In the genomic region with DNA sequence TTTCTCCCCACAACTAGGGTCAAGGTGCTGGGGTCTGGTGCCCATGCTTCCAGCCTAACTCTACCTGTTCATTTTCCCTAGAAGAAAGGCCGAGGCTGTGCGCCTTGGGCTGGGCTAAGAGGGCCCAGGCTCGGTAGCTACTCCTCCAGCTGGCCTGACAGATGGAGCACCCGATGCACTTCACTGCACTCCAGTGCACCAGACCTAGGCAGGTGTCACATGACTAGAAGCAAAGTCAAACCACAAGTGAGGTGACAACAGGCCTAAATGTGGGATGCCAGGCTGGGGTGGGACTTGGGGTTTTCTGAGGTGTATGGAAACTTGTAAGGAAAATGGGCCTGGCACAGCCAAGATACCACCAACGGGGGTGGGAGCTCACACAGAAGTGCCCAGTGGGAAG, we compare ENCODE assay signal across 14 mouse cellular contexts. TPM values are rescaled to one million over a fixed set of nuclear protein-coding genes. Genes with fewer than 3 reads are reported as not detected.
A peak's percentile ranks its signal among the peaks of the same experiment; 100 is the strongest.
DNase-seq lines count a peak whose midpoint lies in the region; ATAC-seq and TF ChIP-seq lines count a peak whose summit lies in the region.
"Had no signal": no experiment of that assay in that cellular context is flagged by ENCODE, and none has a peak within 500 bp of the region (broad histone marks: within the 10 kb centered on the region; RNA-seq: fewer than 3 reads in every experiment).

No protein-coding gene starts in this region.

- CTCF ChIA-PET in Patski (lab: Charles Lee), result interaction anchor here (1.5 to 4.4 kb wide), 3 partner anchors 153 to 236 kb away, joined by 4 to 26 read pairs (median 8); no protein-coding TSS in a partner anchor

- H3K4me1 ChIP-seq in heart, adult 2 months (ENCODE audit: control insufficient read depth, insufficient read depth, low read length), result peaks cover 11% of the 10 kb centered on the region
- H3K4me1 ChIP-seq in kidney, postnatal 0 days (replicated peaks; ENCODE audit: insufficient read depth, low read length), result no peaks in the 10 kb centered on the region

- no peak overlapping the region for H3K4me2 ChIP-seq in kidney, postnatal 0 days (ENCODE audit: low read length)
- H3K4me2 ChIP-seq: heart, embryonic 13.5 days; hindbrain, embryonic 13.5 days; liver, embryonic 11.5 days; midbrain, embryonic 11.5 days had no signal

- POLR2A ChIA-PET in Patski (lab: Charles Lee), result interaction anchor here (1.0 to 1.2 kb wide), 2 partner anchors 57 to 89 kb away, joined by 3 to 6 read pairs; a partner anchor contains a TSS

- H3K4me3 ChIP-seq in heart, adult 2 months, result no peak overlapping the region
- H3K4me3 ChIP-seq in kidney, postnatal 0 days (replicated peaks; ENCODE audit: low read depth, low read length), result no peak overlapping the region
- H3K4me3 ChIP-seq: heart, embryonic 13.5 days; hindbrain, embryonic 13.5 days; left cerebral cortex, adult 2 months had no signal

- intact Hi-C loops in heart, adult 2 months (cut with DNase I), result no loop called here
- intact Hi-C loops in heart, postnatal 10 days (cut with DNase I), result loop anchor here (5.0 to 10.0 kb wide), 2 partner anchors 89 to 422 kb away; a partner anchor contains a TSS

- peak overlapping the region; percentile 65 for H3K27ac ChIP-seq in heart, adult 2 months
- H3K27ac ChIP-seq in kidney, postnatal 0 days, result peak overlapping the region; percentile 55
- H3K27ac ChIP-seq: heart, embryonic 13.5 days; hindbrain, embryonic 13.5 days had no signal

- no peaks in the 10 kb centered on the region for H3K27me3 ChIP-seq in heart, adult 2 months (ENCODE audit: control insufficient read depth, insufficient read depth, low read length)
- H3K27me3 ChIP-seq in Patski, result no peaks in the 10 kb centered on the region
- H3K27me3 ChIP-seq in kidney, postnatal 0 days (ENCODE audit: insufficient read depth, low read length), result no peaks in the 10 kb centered on the region
- H3K27me3 ChIP-seq: heart, embryonic 13.5 days; hindbrain, embryonic 13.5 days had no signal

- no peaks in the 10 kb centered on the region for H3K36me3 ChIP-seq in heart, adult 2 months (ENCODE audit: control insufficient read depth, insufficient read depth, low read length)
- peaks cover 16% of the 10 kb centered on the region; the same call in 1 of the 2 replicates for H3K36me3 ChIP-seq in kidney, postnatal 0 days (ENCODE audit: insufficient read depth, low read length)

- TF ChIP-seq POLR2A in heart, adult 2 months (IDR thresholded peaks at IDR 0.05; ENCODE audit: insufficient read depth, low read depth, low read length), result no peak

- no peak for TF ChIP-seq CTCF in heart, adult 2 months (IDR thresholded peaks at IDR 0.05)
- TF ChIP-seq CTCF in Patski (IDR thresholded peaks at IDR 0.05), result no peak
- no peak for TF ChIP-seq CTCF in kidney, postnatal 0 days (IDR thresholded peaks at IDR 0.05; ENCODE audit: low read depth)

- no peak overlapping the region for H3K9ac ChIP-seq in heart, adult 2 months (ENCODE audit: low read depth, low read length)
- no peak overlapping the region for H3K9ac ChIP-seq in kidney, postnatal 0 days (ENCODE audit: low read depth, low read length)

- ATAC-seq in Patski, result peak; percentile 9
- peak; percentile 53 for ATAC-seq in kidney, postnatal 0 days (replicated peaks; ENCODE audit: low FRiP score, low read depth)
- no peak for ATAC-seq in frontal cortex, adult (ENCODE audit: low TSS enrichment)
- ATAC-seq: activated CD4-positive, CD25-positive, alpha-beta regulatory T cell, adult 4 months had no signal

- no peaks in the 10 kb centered on the region for H3K9me3 ChIP-seq in kidney, postnatal 0 days (replicated peaks; ENCODE audit: low read length)
- H3K9me3 ChIP-seq: heart, embryonic 13.5 days; hindbrain, embryonic 13.5 days had no signal

- in situ Hi-C loops in Patski (cut with MboI; ENCODE audit: low pct_unique_long_range_greater_than_20kb), result no loop called here

- WGBS in heart, adult 2 months, result 74% methylated on average over 5 of the region's 5 CpGs
- WGBS in kidney, postnatal 0 days, result 54% methylated on average over 5 of the region's 5 CpGs

- TF ChIP-seq EP300 in heart, adult 2 months (IDR thresholded peaks at IDR 0.05; ENCODE audit: insufficient read depth, low read depth, low read length), result no peak

- no peaks in the 10 kb centered on the region for H3K79me2 ChIP-seq in heart, adult 2 months (replicated peaks; ENCODE audit: control insufficient read depth, insufficient read depth, low read length)

- no peak for DNase-seq in heart, adult 2 months
- DNase-seq in heart, postnatal 10 days, result no peak
- DNase-seq in Patski (ENCODE audit: low read depth, low spot score), result no peak
- DNase-seq in cerebellum, postnatal 10 days, result peak; percentile 80 to 87
- DNase-seq in kidney, postnatal 0 days (ENCODE audit: low spot score), result peak; percentile 40
- DNase-seq in right cerebral cortex, postnatal 25 days, result no peak
- no peak for DNase-seq in urinary bladder, postnatal 10 days (ENCODE audit: low spot score)

RNA-seq across cellular contexts. Expression of a gene that starts 9.1 kb away (rescaled TPM):
- 10 to 100 TPM in 1 of 2 experiments, 1 to 10 TPM in 1; 8.2 to 10.3 TPM for total RNA-seq in heart, adult 2 months (2021)
- 10.4 and 11.1 TPM in 2 replicates for polyA plus RNA-seq in heart, adult 2 months (2012; rRNA removed)
- total RNA-seq in heart, postnatal 10 days (2021), result 10 to 100 TPM; 11.7 to 12.0 TPM
- 32.2 TPM for polyA plus RNA-seq in Patski (2021)
- polyA plus RNA-seq in kidney, postnatal 0 days (2015; fragmentation: Nextera tagmentation; extraction: Ambion mirVana), result 32.7 and 34.1 TPM in 2 replicates

RNA-seq across cellular contexts. Expression of a gene that starts 23.5 kb away (rescaled TPM):
- 10 to 100 TPM in 1 of 2 experiments, 1 to 10 TPM in 1; 7.1 to 11.2 TPM for total RNA-seq in heart, adult 2 months (2021)
- polyA plus RNA-seq in heart, adult 2 months (2012; rRNA removed), result 6.0 and 11.6 TPM in 2 replicates
- 1 to 10 TPM; 3.3 to 4.4 TPM for total RNA-seq in heart, postnatal 10 days (2021)
- 0.68 TPM for polyA plus RNA-seq in Patski (2021)
- 1.4 and 1.6 TPM in 2 replicates for polyA plus RNA-seq in kidney, postnatal 0 days (2015; fragmentation: Nextera tagmentation; extraction: Ambion mirVana)

Comparison
In these comparisons a context has a peak if more than half of its experiments do, and no peak if none do; other contexts are left out.
1. DNase-seq: peak in cerebellum, postnatal 10 days (2 of 2) and kidney, postnatal 0 days (single experiment); none in heart, adult 2 months (0 of 2), heart, postnatal 10 days (0 of 2), Patski (single experiment), right cerebral cortex, postnatal 25 days (single experiment) and urinary bladder, postnatal 10 days (single experiment).